Mouse (Mus musculus) left cerebral cortex, adult 18-20 months (tissue): Measurements from ENCODE around the gene Syt12. TPM values are rescaled to one million over a fixed set of nuclear protein-coding genes. Genes with fewer than 3 reads are reported as not detected.
"Not testable (repeated sequence)": the region's sequence is repeated elsewhere in the genome, so short reads cannot be mapped to it uniquely, and the experiment has no call there.

Experiments used
- DNase-seq, 2 experiments: peaks; one replicate each; pipeline ENCODE4 v3.0.0; 2021 to 2022; ENCODE audit warnings: low spot score in 2 of 2, mixed read lengths in 1 of 2
- total RNA-seq, 2 experiments: library from RNA; stranded (reverse); gene quantifications; 2 replicates each; pipeline ENCODE4 v1.2.3; 2021

Syt12 gene
- total RNA-seq, 2 experiments from 2014 or later, result 38.2 to 55.8 TPM

- no peak for DNase-seq
Measured at GRCm38 (mm10) chr19:4492526-4493296, 15.5 kb upstream of the Syt12 start.

- DNase-seq, result no peak
Measured at GRCm38 (mm10) chr19:4491080-4491695, 13.9 kb upstream of the Syt12 start.

GRCm38 (mm10) chr19:4487877-4488276 lies 10.6 kb upstream of the Syt12 start:
- DNase-seq, result no peak

- DNase-seq, result no peak
Measured at GRCm38 (mm10) chr19:4485006-4485405, 7.8 kb upstream of the Syt12 start.

- no peak for DNase-seq
Measured at GRCm38 (mm10) chr19:4482111-4482859, 5.0 kb upstream of the Syt12 start.

GRCm38 (mm10) chr19:4481326-4481725 lies 4.1 kb upstream of the Syt12 start:
- peak; percentile 53 to 65 for DNase-seq

- DNase-seq, result no peak
Measured at GRCm38 (mm10) chr19:4480041-4480440, 2.8 kb upstream of the Syt12 start.

GRCm38 (mm10) chr19:4478190-4478516 lies 906 bp upstream of the Syt12 start:
- DNase-seq, result no peak

GRCm38 (mm10) chr19:4476601-4477257 lies 518 bp downstream of the Syt12 start:
- DNase-seq, result peak; percentile 62 to 79

- DNase-seq, result peak; percentile 38 to 39
Measured at GRCm38 (mm10) chr19:4475224-4475925, 1.9 kb downstream of the Syt12 start.

GRCm38 (mm10) chr19:4474739-4475138 lies 2.5 kb downstream of the Syt12 start:
- no peak for DNase-seq

- DNase-seq, result no peak
Measured at GRCm38 (mm10) chr19:4473549-4473948, 3.7 kb downstream of the Syt12 start.

- no peak for DNase-seq
Measured at GRCm38 (mm10) chr19:4468363-4468762, 8.9 kb downstream of the Syt12 start.

GRCm38 (mm10) chr19:4464666-4465065 lies 12.6 kb downstream of the Syt12 start:
- DNase-seq, result no peak

GRCm38 (mm10) chr19:4461981-4462380 lies 15.3 kb downstream of the Syt12 start:
- DNase-seq, result no peak

GRCm38 (mm10) chr19:4456227-4456626 lies 21.0 kb downstream of the Syt12 start:
- DNase-seq, result peak in 1 of 2 experiments; percentile 60

- peak in 1 of 2 experiments; percentile 22 for DNase-seq
Measured at GRCm38 (mm10) chr19:4455071-4455800, 22.0 kb downstream of the Syt12 start.

GRCm38 (mm10) chr19:4454040-4454439 lies 23.2 kb downstream of the Syt12 start:
- not testable (repeated sequence) for DNase-seq

- no peak for DNase-seq
Measured at GRCm38 (mm10) chr19:4452525-4452924, 24.7 kb downstream of the Syt12 start.

GRCm38 (mm10) chr19:4451965-4452364 lies 25.3 kb downstream of the Syt12 start:
- no peak for DNase-seq
